Mouse (Mus musculus): Measurements from ENCODE around the gene Cchcr1. TPM values are rescaled to one million over a fixed set of nuclear protein-coding genes. Genes with fewer than 3 reads are reported as not detected.

The Cchcr1 gene
- polyA plus RNA-seq, 1 experiment = 7.5 TPM

GRCm38 (mm10) chr17:35554761-35555397 is 38.0 kb downstream of the Cchcr1 start:
- no peak overlapping the region for H3K4me3 ChIP-seq (ENCODE audit: insufficient read depth, low read depth, low read length)
- H3K4me1 ChIP-seq (ENCODE audit: control insufficient read depth, insufficient read depth, low read length) = peaks cover 5% of the 10 kb centered on the region; the same call in 1 of the 2 replicates
- H3K27me3 ChIP-seq (replicated peaks; ENCODE audit: control insufficient read depth, insufficient read depth, low read length) = no peaks in the 10 kb centered on the region
- DNase-seq = no peak
- TF ChIP-seq CTCF (conservative IDR thresholded peaks at IDR 0.05; ENCODE audit: insufficient read depth, insufficient read length, low read depth, low read length) (no peak), POLR2A (IDR thresholded peaks at IDR 0.05; ENCODE audit: low read depth, low read length) (no peak)
- no peak overlapping the region for H3K27ac ChIP-seq (ENCODE audit: insufficient read depth, low read depth, low read length)
- H3K36me3 ChIP-seq (ENCODE audit: control insufficient read depth, insufficient read depth, low read length) = no peaks in the 10 kb centered on the region
- 90% methylated on average over 18 of the region's 18 CpGs for WGBS

GRCm38 (mm10) chr17:35556186-35556765 is 39.4 kb downstream of the Cchcr1 start:
- DNase-seq = peak; percentile 81
- Histone ChIP-seq H3K27me3 (replicated peaks; ENCODE audit: control insufficient read depth, insufficient read depth, low read length) (no peaks in the 10 kb centered on the region), H3K4me3 (ENCODE audit: insufficient read depth, low read depth, low read length) (no peak overlapping the region), H3K27ac (ENCODE audit: insufficient read depth, low read depth, low read length) (peak overlapping the region; percentile 11; the same call in 1 of the 2 replicates), H3K36me3 (ENCODE audit: control insufficient read depth, insufficient read depth, low read length) (no peaks in the 10 kb centered on the region), H3K4me1 (ENCODE audit: control insufficient read depth, insufficient read depth, low read length) (peaks cover 5% of the 10 kb centered on the region; the same call in 1 of the 2 replicates)
- 68% methylated on average over 13 of the region's 13 CpGs for WGBS
- TF ChIP-seq POLR2A (IDR thresholded peaks at IDR 0.05; ENCODE audit: low read depth, low read length) = no peak
- no peak for TF ChIP-seq CTCF (conservative IDR thresholded peaks at IDR 0.05; ENCODE audit: insufficient read depth, insufficient read length, low read depth, low read length)

DNA sequence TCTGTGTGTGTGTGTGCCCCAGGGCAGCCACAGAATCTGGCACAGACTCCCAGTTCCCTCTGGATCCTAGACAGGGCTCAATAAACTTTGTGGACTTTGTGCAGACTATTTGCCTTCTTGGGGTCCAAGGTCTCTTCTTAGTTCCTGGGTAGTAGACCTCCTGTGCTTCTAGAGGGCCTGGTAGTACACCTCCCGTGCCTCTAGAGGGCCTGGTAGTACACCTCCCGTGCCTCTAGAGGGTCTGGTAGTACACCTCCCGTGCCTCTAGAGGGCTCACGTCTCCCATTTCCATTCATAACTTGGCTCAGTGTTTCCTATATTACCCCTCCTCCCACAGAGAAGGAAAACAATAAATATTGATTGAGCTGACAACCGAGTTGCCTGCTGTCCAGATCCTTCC is 39.9 kb downstream of the Cchcr1 start:
- 17% methylated on average over 5 of the region's 5 CpGs for WGBS
- peaks cover 5% of the 10 kb centered on the region; the same call in 1 of the 2 replicates for H3K4me1 ChIP-seq (ENCODE audit: control insufficient read depth, insufficient read depth, low read length)
- DNase-seq = peak; percentile 93
- no peak overlapping the region for H3K4me3 ChIP-seq (ENCODE audit: insufficient read depth, low read depth, low read length)
- H3K36me3 ChIP-seq (ENCODE audit: control insufficient read depth, insufficient read depth, low read length) = no peaks in the 10 kb centered on the region
- no peak for TF ChIP-seq POLR2A (IDR thresholded peaks at IDR 0.05; ENCODE audit: low read depth, low read length)
- TF ChIP-seq CTCF (conservative IDR thresholded peaks at IDR 0.05; ENCODE audit: insufficient read depth, insufficient read length, low read depth, low read length) = peak; percentile 94
- no peak overlapping the region for H3K27ac ChIP-seq (ENCODE audit: insufficient read depth, low read depth, low read length)
- no peaks in the 10 kb centered on the region for H3K27me3 ChIP-seq (replicated peaks; ENCODE audit: control insufficient read depth, insufficient read depth, low read length)

GRCm38 (mm10) chr17:35557351-35557750 is 40.5 kb downstream of the Cchcr1 start:
- whole genome bisulfite sequencing = 55% methylated on average over 9 of the region's 9 CpGs
- no peaks in the 10 kb centered on the region for H3K36me3 ChIP-seq (ENCODE audit: control insufficient read depth, insufficient read depth, low read length)
- no peak overlapping the region for H3K27ac ChIP-seq (ENCODE audit: insufficient read depth, low read depth, low read length)

DNA sequence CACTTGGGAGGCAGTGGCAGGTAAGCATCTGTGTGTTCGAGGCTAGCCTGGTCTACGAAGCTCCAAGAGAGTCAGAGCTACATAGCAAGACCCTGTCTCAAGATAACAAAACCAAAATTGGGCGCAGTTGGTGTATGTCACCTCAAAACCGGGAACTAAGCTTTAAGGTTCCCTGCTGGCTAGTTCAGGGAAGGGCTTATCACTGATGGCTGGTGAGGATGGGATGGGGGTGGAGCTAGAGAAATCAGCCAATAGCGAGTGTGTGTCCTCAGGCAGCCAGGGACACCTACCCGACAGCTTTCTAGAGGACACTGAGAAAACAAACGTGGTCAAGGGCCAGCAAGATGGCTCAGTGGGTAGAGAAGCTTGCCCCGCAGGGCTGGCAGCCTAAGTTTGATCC is 41.3 kb downstream of the Cchcr1 start:
- Histone ChIP-seq H3K4me3 (ENCODE audit: insufficient read depth, low read depth, low read length) (no peak overlapping the region), H3K36me3 (ENCODE audit: control insufficient read depth, insufficient read depth, low read length) (no peaks in the 10 kb centered on the region), H3K4me1 (ENCODE audit: control insufficient read depth, insufficient read depth, low read length) (peaks cover 5% of the 10 kb centered on the region; the same call in 1 of the 2 replicates), H3K27me3 (replicated peaks; ENCODE audit: control insufficient read depth, insufficient read depth, low read length) (no peaks in the 10 kb centered on the region), H3K27ac (ENCODE audit: insufficient read depth, low read depth, low read length) (no peak overlapping the region)
- TF ChIP-seq POLR2A (IDR thresholded peaks at IDR 0.05; ENCODE audit: low read depth, low read length) (no peak), CTCF (conservative IDR thresholded peaks at IDR 0.05; ENCODE audit: insufficient read depth, insufficient read length, low read depth, low read length) (no peak)
- WGBS = 73% methylated on average over 8 of the region's 8 CpGs
- DNase-seq = no peak

More at GRCm38 (mm10) chr17:35557351-35557750, 40.5 kb downstream of the Cchcr1 start:
- no peaks in the 10 kb centered on the region for H3K27me3 ChIP-seq (replicated peaks; ENCODE audit: control insufficient read depth, insufficient read depth, low read length)
- no peak for DNase-seq
- peaks cover 5% of the 10 kb centered on the region; the same call in 1 of the 2 replicates for H3K4me1 ChIP-seq (ENCODE audit: control insufficient read depth, insufficient read depth, low read length)
- no peak for TF ChIP-seq POLR2A (IDR thresholded peaks at IDR 0.05; ENCODE audit: low read depth, low read length)
- H3K4me3 ChIP-seq (ENCODE audit: insufficient read depth, low read depth, low read length) = no peak overlapping the region

GRCm38 (mm10) chr17:35567150-35567549 is 50.2 kb downstream of the Cchcr1 start, which contains the start of gene 2300002M23Rik:
2300002M23Rik (plus strand) TSS chr17:35567450.
- TF ChIP-seq POLR2A (IDR thresholded peaks at IDR 0.05; ENCODE audit: low read depth, low read length) (no peak), CTCF (conservative IDR thresholded peaks at IDR 0.05; ENCODE audit: insufficient read depth, insufficient read length, low read depth, low read length) (no peak)
- WGBS = 61% methylated on average over 3 of the region's 3 CpGs
- Histone ChIP-seq H3K4me1 (ENCODE audit: control insufficient read depth, insufficient read depth, low read length) (no peaks in the 10 kb centered on the region), H3K36me3 (ENCODE audit: control insufficient read depth, insufficient read depth, low read length) (no peaks in the 10 kb centered on the region), H3K27ac (ENCODE audit: insufficient read depth, low read depth, low read length) (no peak within 1 kb of the TSS), H3K4me3 (ENCODE audit: insufficient read depth, low read depth, low read length) (no peak within 1 kb of the TSS), H3K27me3 (replicated peaks; ENCODE audit: control insufficient read depth, insufficient read depth, low read length) (no peaks in the 10 kb centered on the region; the same call in 1 of the 2 replicates)
- no peak for DNase-seq

DNA sequence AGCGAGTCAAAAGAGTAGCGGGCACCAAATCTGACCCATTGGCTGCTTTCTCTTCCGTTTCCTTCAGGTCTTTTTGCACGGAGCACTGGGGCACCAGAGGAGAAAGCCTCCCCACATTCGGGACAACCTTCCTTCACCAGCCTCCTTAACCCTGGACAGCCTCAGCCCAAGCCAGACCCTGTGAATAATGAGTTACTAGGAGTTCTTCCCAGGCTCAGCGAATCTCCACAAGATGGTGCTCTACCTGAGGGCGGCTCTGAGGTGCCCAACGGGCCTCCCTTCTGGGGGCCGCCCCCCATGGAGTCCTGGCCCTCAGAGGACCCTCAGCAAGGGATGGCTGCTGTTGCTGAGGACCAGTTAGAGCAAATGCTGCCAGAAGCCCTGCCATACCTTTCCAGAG is 50.9 kb downstream of the Cchcr1 start:
- Histone ChIP-seq H3K4me1 (ENCODE audit: control insufficient read depth, insufficient read depth, low read length) (no peaks in the 10 kb centered on the region), H3K27ac (ENCODE audit: insufficient read depth, low read depth, low read length) (no peak overlapping the region), H3K36me3 (ENCODE audit: control insufficient read depth, insufficient read depth, low read length) (no peaks in the 10 kb centered on the region), H3K4me3 (ENCODE audit: insufficient read depth, low read depth, low read length) (no peak overlapping the region), H3K27me3 (replicated peaks; ENCODE audit: control insufficient read depth, insufficient read depth, low read length) (no peaks in the 10 kb centered on the region; the same call in 1 of the 2 replicates)
- TF ChIP-seq POLR2A (IDR thresholded peaks at IDR 0.05; ENCODE audit: low read depth, low read length) (no peak), CTCF (conservative IDR thresholded peaks at IDR 0.05; ENCODE audit: insufficient read depth, insufficient read length, low read depth, low read length) (no peak)
- WGBS = 32% methylated on average over 9 of the region's 9 CpGs
- DNase-seq = no peak
